Mouse (Mus musculus): ENCODE data around the gene Zfp61. TPM values are rescaled to one million over a fixed set of nuclear protein-coding genes. Genes with fewer than 3 reads are reported as not detected.

Zfp61 gene
- total and polyA plus RNA-seq, 2 experiments from 2014 or later, result 18.3 to 30.3 TPM

DNA sequence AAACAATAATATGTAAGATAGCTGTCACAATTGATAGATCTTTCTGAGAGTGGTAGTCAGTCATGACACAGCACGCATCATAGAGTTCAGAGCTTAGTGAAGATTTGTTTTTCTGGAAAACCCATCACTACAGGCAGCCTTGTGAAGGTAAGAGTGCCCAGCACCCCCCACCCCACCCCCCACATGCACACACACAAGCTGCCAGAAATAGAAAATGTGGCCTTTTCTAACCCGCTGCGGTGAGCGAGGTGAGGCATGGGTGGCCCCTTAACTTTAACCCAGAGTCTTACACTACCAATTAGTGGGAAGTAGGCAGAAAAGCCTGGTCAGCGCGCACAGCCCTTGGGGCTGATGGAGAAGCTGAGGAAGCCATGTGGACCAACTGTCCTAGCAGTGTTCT lies 29.8 kb downstream of the Zfp61 start:
- no peak for TF ChIP-seq CTCF (IDR thresholded peaks at IDR 0.05)
- WGBS, result 89% methylated on average over 6 of the region's 6 CpGs
- peak overlapping the region; percentile 34; the same call in 1 of the 2 replicates for H3K4me2 ChIP-seq (ENCODE audit: low read depth, low read length, poor library complexity, severe bottlenecking)

DNA sequence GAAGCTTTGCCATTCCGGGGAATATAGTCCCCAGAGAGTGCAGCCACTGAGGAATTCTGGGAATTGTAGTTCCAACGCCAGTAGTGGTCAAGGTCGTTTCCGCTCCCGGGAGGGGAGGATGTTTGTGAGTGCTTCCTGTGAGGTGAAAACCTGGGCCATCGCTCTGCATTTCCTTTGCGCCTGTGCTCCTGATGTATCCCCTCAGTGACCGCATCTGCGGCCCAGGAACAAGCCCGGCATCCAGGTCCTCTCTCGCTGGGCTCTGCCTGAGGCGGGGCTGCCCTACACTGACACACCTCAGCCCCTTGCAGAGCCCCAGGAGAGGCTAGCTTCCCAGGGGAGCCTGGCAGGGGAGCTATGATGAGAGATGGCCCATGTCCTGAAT lies 30.8 kb downstream of the Zfp61 start, which contains the start of gene Zfp93:
Gene Zfp93, plus strand, starts transcription at position 133 of the 385 bp plus-strand sequence.
- H3K9me3 ChIP-seq (ENCODE audit: low read length), result no peaks in the 10 kb centered on the region
- peak within 1 kb of the TSS; percentile 81 for H3K4me2 ChIP-seq (ENCODE audit: low read depth, low read length, poor library complexity, severe bottlenecking)
- peak within 1 kb of the TSS; percentile 60 for H3K4me3 ChIP-seq (ENCODE audit: low read depth, low read length)
- peak within 1 kb of the TSS; percentile 75 for H3K9ac ChIP-seq (replicated peaks; ENCODE audit: low read length, poor library complexity, severe bottlenecking)
- DNase-seq (ENCODE audit: low spot score) (peak; percentile 96), ATAC-seq (ENCODE audit: low FRiP score) (peak; percentile 89)
- 0 out of 2 replicates have a peak, but pooled peaks cover 4% of the 10 kb centered on the region for H3K4me1 ChIP-seq (ENCODE audit: insufficient read depth, low read length)
- peaks cover 13% of the 10 kb centered on the region; the same call in 1 of the 2 replicates for H3K36me3 ChIP-seq (ENCODE audit: insufficient read depth, low read length)
- H3K27ac ChIP-seq (ENCODE audit: low read depth, low read length), result peak within 1 kb of the TSS; percentile 79
- TF ChIP-seq CTCF (IDR thresholded peaks at IDR 0.05), result no peak
- WGBS, result under 1% methylated on average over 12 of the region's 12 CpGs
- no peaks in the 10 kb centered on the region for H3K27me3 ChIP-seq (ENCODE audit: insufficient read depth, low read length)

More for the DNA sequence above, 29.8 kb downstream of the Zfp61 start:
- Histone ChIP-seq H3K27me3 (ENCODE audit: insufficient read depth, low read length) (no peaks in the 10 kb centered on the region), H3K9me3 (ENCODE audit: low read length) (no peaks in the 10 kb centered on the region), H3K4me1 (ENCODE audit: insufficient read depth, low read length) (0 out of 2 replicates have a peak, but pooled peaks cover 4% of the 10 kb centered on the region), H3K36me3 (ENCODE audit: insufficient read depth, low read length) (peaks cover 13% of the 10 kb centered on the region; the same call in 1 of the 2 replicates), H3K27ac (ENCODE audit: low read depth, low read length) (no peak overlapping the region), H3K9ac (replicated peaks; ENCODE audit: low read length, poor library complexity, severe bottlenecking) (no peak overlapping the region), H3K4me3 (ENCODE audit: low read depth, low read length) (no peak overlapping the region)
- ATAC-seq (ENCODE audit: low FRiP score) (no peak), DNase-seq (ENCODE audit: low spot score) (no peak)

DNA sequence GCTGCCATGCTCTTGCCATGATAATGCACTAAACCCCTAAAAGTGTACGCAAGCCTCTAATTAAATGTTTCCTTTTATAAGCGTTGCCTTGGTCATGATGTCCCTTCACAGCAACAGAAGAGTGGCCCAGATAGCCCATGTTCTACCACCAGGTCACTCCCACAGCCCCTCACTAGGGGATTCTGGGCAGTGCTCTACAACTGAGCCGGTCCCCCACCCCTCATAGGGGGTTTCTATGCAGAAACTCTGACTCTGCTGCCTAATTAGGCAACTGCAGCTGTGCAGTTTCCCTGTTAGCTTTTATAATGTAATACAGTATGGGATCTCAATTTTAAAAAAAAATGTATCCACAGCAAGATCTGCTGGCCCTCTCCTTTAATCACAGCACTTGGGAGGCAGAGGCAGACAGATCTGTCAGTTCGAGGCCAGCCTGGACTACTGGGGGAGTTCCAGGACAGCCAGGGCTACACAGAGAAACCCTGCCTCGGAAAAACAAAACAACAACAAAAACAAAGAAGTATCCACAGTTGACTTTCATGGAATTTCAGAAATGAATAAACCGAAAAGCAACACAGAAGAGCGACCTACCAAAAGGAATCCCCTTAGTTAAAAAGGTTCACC lies 31.3 kb downstream of the Zfp61 start:
- H3K9ac ChIP-seq (replicated peaks; ENCODE audit: low read length, poor library complexity, severe bottlenecking), result peak overlapping the region; percentile 75
- no peak overlapping the region for H3K27ac ChIP-seq (ENCODE audit: low read depth, low read length)
- no peaks in the 10 kb centered on the region for H3K9me3 ChIP-seq (ENCODE audit: low read length)
- peak; percentile 45; the same call in 1 of the 2 replicates for ATAC-seq (ENCODE audit: low FRiP score)
- peaks cover 10% of the 10 kb centered on the region; the same call in 1 of the 2 replicates for H3K36me3 ChIP-seq (ENCODE audit: insufficient read depth, low read length)
- no peak for TF ChIP-seq CTCF (IDR thresholded peaks at IDR 0.05)
- peak overlapping the region; percentile 81 for H3K4me2 ChIP-seq (ENCODE audit: low read depth, low read length, poor library complexity, severe bottlenecking)
- no peaks in the 10 kb centered on the region for H3K27me3 ChIP-seq (ENCODE audit: insufficient read depth, low read length)
- H3K4me3 ChIP-seq (ENCODE audit: low read depth, low read length), result peak overlapping the region; percentile 60
- H3K4me1 ChIP-seq (ENCODE audit: insufficient read depth, low read length), result 0 out of 2 replicates have a peak, but pooled peaks cover 4% of the 10 kb centered on the region
- DNase-seq (ENCODE audit: low spot score), result no peak
- WGBS, result 35% methylated on average over 7 of the region's 7 CpGs

DNA sequence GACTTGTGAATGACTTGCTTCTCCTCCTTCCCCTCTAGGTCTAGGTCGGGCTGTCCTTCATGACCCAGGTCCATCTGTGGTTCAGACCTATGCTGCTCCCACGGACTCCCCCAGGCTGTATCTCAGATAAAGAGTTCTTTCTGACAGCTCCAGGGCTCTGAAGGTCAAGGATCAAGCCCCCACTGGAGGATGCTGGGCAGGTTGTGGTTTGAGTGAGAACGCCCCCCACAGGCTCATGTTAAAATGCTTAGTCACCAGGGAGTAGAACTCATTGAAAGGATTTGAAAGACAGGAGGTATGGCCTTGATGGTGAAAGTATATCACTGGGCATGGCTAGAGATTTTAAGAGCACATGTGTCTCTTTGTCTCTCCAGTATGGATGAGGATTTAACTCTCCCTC lies 31.8 kb downstream of the Zfp61 start:
- peak; percentile 13; the same call in 1 of the 2 replicates for TF ChIP-seq CTCF (IDR thresholded peaks at IDR 0.05)
- H3K27me3 ChIP-seq (ENCODE audit: insufficient read depth, low read length), result no peaks in the 10 kb centered on the region
- WGBS, result 85% methylated on average over 3 of the region's 3 CpGs
- 0 out of 2 replicates have a peak, but pooled peaks cover 4% of the 10 kb centered on the region for H3K4me1 ChIP-seq (ENCODE audit: insufficient read depth, low read length)
- no peak overlapping the region for H3K27ac ChIP-seq (ENCODE audit: low read depth, low read length)
- DNase-seq (ENCODE audit: low spot score), result no peak
- peak overlapping the region; percentile 60; the same call in 1 of the 2 replicates for H3K4me3 ChIP-seq (ENCODE audit: low read depth, low read length)
- no peak for ATAC-seq (ENCODE audit: low FRiP score)
- H3K9me3 ChIP-seq (ENCODE audit: low read length), result no peaks in the 10 kb centered on the region
- no peak overlapping the region for H3K4me2 ChIP-seq (ENCODE audit: low read depth, low read length, poor library complexity, severe bottlenecking)
- H3K9ac ChIP-seq (replicated peaks; ENCODE audit: low read length, poor library complexity, severe bottlenecking), result no peak overlapping the region
- H3K36me3 ChIP-seq (ENCODE audit: insufficient read depth, low read length), result peaks cover 5% of the 10 kb centered on the region; the same call in 1 of the 2 replicates

DNA sequence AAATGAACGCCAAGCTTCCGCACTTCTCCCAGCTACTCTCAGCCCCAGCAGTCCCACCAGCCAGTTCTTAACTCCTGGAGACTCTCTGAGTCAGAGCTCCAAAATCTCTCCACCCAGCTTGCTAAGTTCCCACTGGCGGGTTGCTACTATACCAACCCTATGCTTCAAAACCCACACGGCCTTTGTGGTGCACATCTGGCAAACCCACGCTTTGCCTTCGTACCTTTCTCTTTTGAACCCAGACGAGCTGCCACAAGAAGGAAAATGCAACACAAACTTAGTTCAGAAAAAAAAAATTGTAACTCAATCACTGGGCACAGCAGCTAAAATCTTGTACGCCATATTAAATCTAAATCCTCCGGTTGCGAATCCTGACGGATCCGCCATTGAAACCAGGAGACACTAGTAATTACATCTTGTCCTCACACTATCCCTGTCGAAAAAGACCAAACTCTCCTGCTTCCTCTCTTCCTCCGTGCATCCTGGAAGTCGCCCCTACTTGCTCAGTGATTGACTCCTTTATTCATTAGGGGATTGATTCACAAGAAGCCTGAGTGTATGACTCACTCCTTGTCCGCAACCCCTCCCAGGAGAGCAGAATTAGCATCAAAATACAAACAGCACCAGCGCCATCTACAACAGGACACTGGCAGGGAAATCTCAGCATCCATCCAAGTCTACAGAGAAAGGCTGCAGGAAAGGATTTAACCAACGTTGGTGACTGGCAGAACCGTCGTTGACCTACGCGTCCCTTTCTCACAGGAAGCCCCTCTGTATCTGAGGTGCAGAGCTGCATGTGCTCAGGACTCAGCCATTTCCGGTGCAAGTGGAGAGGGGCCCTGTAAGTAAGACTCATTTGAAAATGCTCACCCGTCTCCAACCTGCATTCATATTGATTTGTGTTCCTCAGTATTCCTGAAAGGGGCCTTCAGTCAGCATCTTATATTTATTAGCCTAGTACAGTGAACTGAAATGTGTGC lies 32.6 kb downstream of the Zfp61 start:
- H3K9ac ChIP-seq (replicated peaks; ENCODE audit: low read length, poor library complexity, severe bottlenecking), result no peak overlapping the region
- no peak overlapping the region for H3K4me2 ChIP-seq (ENCODE audit: low read depth, low read length, poor library complexity, severe bottlenecking)
- no peak for TF ChIP-seq CTCF (IDR thresholded peaks at IDR 0.05)
- 0 out of 2 replicates have a peak, but pooled peaks cover 4% of the 10 kb centered on the region for H3K4me1 ChIP-seq (ENCODE audit: insufficient read depth, low read length)
- DNase-seq (ENCODE audit: low spot score) (peak; percentile 5), ATAC-seq (ENCODE audit: low FRiP score) (no peak)
- WGBS, result 66% methylated on average over 24 of the region's 24 CpGs
- 0 out of 2 replicates have a peak, but pooled peaks cover 3% of the 10 kb centered on the region for H3K36me3 ChIP-seq (ENCODE audit: insufficient read depth, low read length)
- H3K27me3 ChIP-seq (ENCODE audit: insufficient read depth, low read length), result no peaks in the 10 kb centered on the region
- no peaks in the 10 kb centered on the region for H3K9me3 ChIP-seq (ENCODE audit: low read length)
- no peak overlapping the region for H3K27ac ChIP-seq (ENCODE audit: low read depth, low read length)
- H3K4me3 ChIP-seq (ENCODE audit: low read depth, low read length), result no peak overlapping the region
